Mouse (Mus musculus): ENCODE data around the gene Acin1. TPM values are rescaled to one million over a fixed set of nuclear protein-coding genes. Genes with fewer than 3 reads are reported as not detected.

The Acin1 gene
- polyA plus RNA-seq, 1 experiment: 77.3 TPM

DNA sequence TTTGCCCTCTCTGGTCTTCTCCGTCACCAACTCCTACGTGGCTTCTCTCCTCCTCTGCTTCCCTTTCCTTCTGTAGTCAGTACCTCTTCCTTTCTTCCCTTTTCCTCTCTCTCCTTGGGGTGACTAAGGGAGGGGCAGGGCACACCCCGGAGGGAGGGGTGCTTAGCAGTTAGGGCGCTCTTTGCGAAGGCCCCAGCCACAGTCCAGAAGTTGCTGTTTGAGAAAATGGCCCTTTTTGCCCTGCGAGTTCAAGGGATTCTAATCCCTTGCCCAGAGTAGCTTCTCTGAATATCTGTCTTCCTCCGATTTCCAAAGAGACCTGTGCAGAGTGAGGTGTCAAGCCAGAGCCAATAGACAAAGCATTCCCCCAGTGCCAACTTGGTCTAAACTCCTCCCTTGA lies 25.3 kb upstream of the Acin1 start, which contains the start of gene Cebpe:
Gene Cebpe, minus strand, starts transcription at position 101 of the 400 bp plus-strand sequence.
- H3ac ChIP-seq (ENCODE audit: control insufficient read depth, insufficient read length): no peak within 1 kb of the TSS
- TF ChIP-seq CEBPB (IDR thresholded peaks at IDR 0.05; ENCODE audit: insufficient read depth, poor library complexity, severe bottlenecking): no peak
- TF ChIP-seq MYOD1 (IDR thresholded peaks at IDR 0.05; ENCODE audit: control insufficient read depth in 1 of 3, insufficient read length in 2 of 3, low read depth in 2 of 3): no peak
- TF ChIP-seq POLR2A (IDR thresholded peaks at IDR 0.05; ENCODE audit: insufficient read length, low read depth): no peak
- TF ChIP-seq MYOG (IDR thresholded peaks at IDR 0.05; ENCODE audit: control insufficient read depth in 1 of 3, insufficient read depth in 1 of 3, insufficient read length in 2 of 3, low read depth in 2 of 3): no peak
- no peak for TF ChIP-seq REST (IDR thresholded peaks at IDR 0.05; ENCODE audit: insufficient read depth, insufficient read length)
- TF ChIP-seq POLR2AphosphoS2 (IDR thresholded peaks at IDR 0.05; ENCODE audit: insufficient read length, low read depth): no peak
- no peak for TF ChIP-seq TCF12 (IDR thresholded peaks at IDR 0.05; ENCODE audit: insufficient read depth, poor library complexity, severe bottlenecking)
- TF ChIP-seq E2F4 (IDR thresholded peaks at IDR 0.05; ENCODE audit: insufficient read depth): no peak
- TF ChIP-seq USF1 (IDR thresholded peaks at IDR 0.05; ENCODE audit: low read depth): no peak
- no peak for TF ChIP-seq SRF (IDR thresholded peaks at IDR 0.05; ENCODE audit: control insufficient read depth, insufficient read length, low read depth)
- TF ChIP-seq MAX (IDR thresholded peaks at IDR 0.05; ENCODE audit: low read depth): no peak
- TF ChIP-seq TCF3 (IDR thresholded peaks at IDR 0.05; ENCODE audit: insufficient read length, low read depth): no peak
- no peaks in the 10 kb centered on the region for H3K79me2 ChIP-seq (ENCODE audit: control insufficient read depth, insufficient read depth)
- H3K4me3 ChIP-seq: no peak within 1 kb of the TSS
- no peak within 1 kb of the TSS for H3K4me2 ChIP-seq (ENCODE audit: low read depth)
- H3K36me3 ChIP-seq (ENCODE audit: control insufficient read depth, insufficient read depth): no peaks in the 10 kb centered on the region
- H3K27me3 ChIP-seq (ENCODE audit: control insufficient read depth, insufficient read depth, insufficient read length): peaks cover 49% of the 10 kb centered on the region

DNA sequence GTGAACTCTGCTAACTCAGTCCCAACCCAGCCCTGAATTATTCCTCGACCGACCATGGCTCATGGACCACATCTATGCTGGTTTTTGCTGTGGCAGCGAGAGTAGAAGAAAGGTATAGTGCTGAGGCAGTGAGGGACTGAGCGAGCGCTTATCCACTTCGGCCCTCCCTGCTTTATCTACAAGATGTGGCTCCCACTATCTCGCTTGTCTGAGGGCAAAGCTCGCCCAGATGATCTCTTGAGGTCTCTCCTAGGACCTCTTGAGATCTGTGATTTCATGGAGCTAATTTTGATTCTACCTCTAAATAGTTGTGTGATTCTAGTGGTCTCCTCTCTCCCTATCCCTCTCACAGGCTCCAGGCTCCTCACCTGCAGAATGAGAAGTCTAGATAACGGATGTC lies 22.3 kb upstream of the Acin1 start:
- no peak overlapping the region for H3K4me3 ChIP-seq
- H3ac ChIP-seq (ENCODE audit: control insufficient read depth, insufficient read length): no peak overlapping the region
- H3K36me3 ChIP-seq (ENCODE audit: control insufficient read depth, insufficient read depth): no peaks in the 10 kb centered on the region
- H3K4me2 ChIP-seq (ENCODE audit: low read depth): no peak overlapping the region
- H3K27me3 ChIP-seq (ENCODE audit: control insufficient read depth, insufficient read depth, insufficient read length): peaks cover 59% of the 10 kb centered on the region
- TF ChIP-seq E2F4 (IDR thresholded peaks at IDR 0.05; ENCODE audit: insufficient read depth) (no peak), CEBPB (IDR thresholded peaks at IDR 0.05; ENCODE audit: insufficient read depth, poor library complexity, severe bottlenecking) (no peak), TCF3 (IDR thresholded peaks at IDR 0.05; ENCODE audit: insufficient read length, low read depth) (no peak), POLR2AphosphoS2 (IDR thresholded peaks at IDR 0.05; ENCODE audit: insufficient read length, low read depth) (no peak), MAX (IDR thresholded peaks at IDR 0.05; ENCODE audit: low read depth) (no peak), USF1 (IDR thresholded peaks at IDR 0.05; ENCODE audit: low read depth) (no peak), MYOD1 (IDR thresholded peaks at IDR 0.05; ENCODE audit: control insufficient read depth in 1 of 3, insufficient read length in 2 of 3, low read depth in 2 of 3) (no peak), POLR2A (IDR thresholded peaks at IDR 0.05; ENCODE audit: insufficient read length, low read depth) (no peak), SRF (IDR thresholded peaks at IDR 0.05; ENCODE audit: control insufficient read depth, insufficient read length, low read depth) (no peak), MYOG (IDR thresholded peaks at IDR 0.05; ENCODE audit: control insufficient read depth in 1 of 3, insufficient read depth in 1 of 3, insufficient read length in 2 of 3, low read depth in 2 of 3) (no peak), REST (IDR thresholded peaks at IDR 0.05; ENCODE audit: insufficient read depth, insufficient read length) (no peak), TCF12 (IDR thresholded peaks at IDR 0.05; ENCODE audit: insufficient read depth, poor library complexity, severe bottlenecking) (no peak)
- no peaks in the 10 kb centered on the region for H3K79me2 ChIP-seq (ENCODE audit: control insufficient read depth, insufficient read depth)

GRCm38 (mm10) chr14:54706589-54707320 lies 20.0 kb upstream of the Acin1 start:
- peaks cover 66% of the 10 kb centered on the region for H3K27me3 ChIP-seq (ENCODE audit: control insufficient read depth, insufficient read depth, insufficient read length)
- no peak overlapping the region for H3K4me2 ChIP-seq (ENCODE audit: low read depth)
- no peak overlapping the region for H3K4me3 ChIP-seq
- H3K79me2 ChIP-seq (ENCODE audit: control insufficient read depth, insufficient read depth): no peaks in the 10 kb centered on the region
- no peak overlapping the region for H3ac ChIP-seq (ENCODE audit: control insufficient read depth, insufficient read length)
- TF ChIP-seq POLR2A (IDR thresholded peaks at IDR 0.05; ENCODE audit: insufficient read length, low read depth) (no peak), TCF3 (IDR thresholded peaks at IDR 0.05; ENCODE audit: insufficient read length, low read depth) (no peak), MYOG (IDR thresholded peaks at IDR 0.05; ENCODE audit: control insufficient read depth in 1 of 3, insufficient read depth in 1 of 3, insufficient read length in 2 of 3, low read depth in 2 of 3) (no peak), CEBPB (IDR thresholded peaks at IDR 0.05; ENCODE audit: insufficient read depth, poor library complexity, severe bottlenecking) (no peak), USF1 (IDR thresholded peaks at IDR 0.05; ENCODE audit: low read depth) (no peak)
- no peaks in the 10 kb centered on the region for H3K36me3 ChIP-seq (ENCODE audit: control insufficient read depth, insufficient read depth)

DNA sequence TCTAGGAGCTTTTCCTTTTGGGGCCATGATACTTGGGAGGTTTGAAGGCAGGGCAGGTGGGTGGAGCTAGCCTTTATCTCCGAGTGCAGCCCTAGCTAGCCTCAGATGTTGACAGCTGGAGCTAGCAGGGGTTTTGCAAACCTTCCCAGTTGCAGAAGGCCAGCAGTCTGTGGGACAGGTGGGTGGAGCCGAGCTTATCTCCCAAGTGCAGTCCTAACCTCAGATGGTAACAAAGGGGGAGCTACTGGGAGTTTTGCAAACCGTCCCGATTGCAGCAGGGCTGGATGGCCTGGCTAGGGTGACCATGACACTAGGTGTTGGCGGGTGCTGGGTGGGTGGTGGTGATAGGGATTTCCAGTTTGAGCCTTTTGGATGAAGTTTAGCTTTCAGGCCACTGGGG lies 19.1 kb upstream of the Acin1 start:
- no peak overlapping the region for H3K4me3 ChIP-seq
- TF ChIP-seq USF1 (IDR thresholded peaks at IDR 0.05; ENCODE audit: low read depth) (no peak), TCF3 (IDR thresholded peaks at IDR 0.05; ENCODE audit: insufficient read length, low read depth) (no peak), POLR2A (IDR thresholded peaks at IDR 0.05; ENCODE audit: insufficient read length, low read depth) (no peak)
- H3K36me3 ChIP-seq (ENCODE audit: control insufficient read depth, insufficient read depth): no peaks in the 10 kb centered on the region
- H3K79me2 ChIP-seq (ENCODE audit: control insufficient read depth, insufficient read depth): no peaks in the 10 kb centered on the region
- no peak overlapping the region for H3ac ChIP-seq (ENCODE audit: control insufficient read depth, insufficient read length)
- no peak overlapping the region for H3K4me2 ChIP-seq (ENCODE audit: low read depth)
- H3K27me3 ChIP-seq (ENCODE audit: control insufficient read depth, insufficient read depth, insufficient read length): peaks cover 57% of the 10 kb centered on the region

DNA sequence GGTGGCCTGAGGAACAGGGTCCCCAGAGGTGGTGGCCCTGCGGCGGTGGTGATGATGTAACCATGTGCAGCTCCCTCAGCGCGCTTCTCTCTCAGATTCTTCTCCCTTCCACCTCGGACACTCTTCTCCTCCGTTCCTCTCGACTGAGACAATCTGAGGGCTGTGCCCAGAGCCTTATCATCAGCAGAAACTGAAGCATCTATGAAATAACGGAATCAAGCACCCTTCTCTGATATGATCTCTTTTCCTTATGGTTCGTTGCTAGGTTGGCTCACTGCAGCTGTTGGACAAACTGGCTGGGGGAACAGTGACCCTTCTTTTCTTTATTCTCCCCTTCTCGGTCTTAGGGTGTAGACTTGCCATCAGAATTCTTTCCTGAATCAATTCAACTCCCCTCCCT lies 16.5 kb upstream of the Acin1 start:
- Histone ChIP-seq H3K4me3 (no peak overlapping the region), H3K36me3 (ENCODE audit: control insufficient read depth, insufficient read depth) (no peaks in the 10 kb centered on the region), H3K4me2 (ENCODE audit: low read depth) (no peak overlapping the region), H3K27me3 (ENCODE audit: control insufficient read depth, insufficient read depth, insufficient read length) (peaks cover 34% of the 10 kb centered on the region), H3ac (ENCODE audit: control insufficient read depth, insufficient read length) (no peak overlapping the region), H3K79me2 (ENCODE audit: control insufficient read depth, insufficient read depth) (no peaks in the 10 kb centered on the region)
- TF ChIP-seq SRF (IDR thresholded peaks at IDR 0.05; ENCODE audit: control insufficient read depth, insufficient read length, low read depth): no peak
- no peak for TF ChIP-seq E2F4 (IDR thresholded peaks at IDR 0.05; ENCODE audit: insufficient read depth)
- TF ChIP-seq CEBPB (IDR thresholded peaks at IDR 0.05; ENCODE audit: insufficient read depth, poor library complexity, severe bottlenecking): no peak
- no peak for TF ChIP-seq REST (IDR thresholded peaks at IDR 0.05; ENCODE audit: insufficient read depth, insufficient read length)
- no peak for TF ChIP-seq USF1 (IDR thresholded peaks at IDR 0.05; ENCODE audit: low read depth)
- TF ChIP-seq POLR2A (IDR thresholded peaks at IDR 0.05; ENCODE audit: insufficient read length, low read depth): no peak
- TF ChIP-seq POLR2AphosphoS2 (IDR thresholded peaks at IDR 0.05; ENCODE audit: insufficient read length, low read depth): no peak
- TF ChIP-seq MAX (IDR thresholded peaks at IDR 0.05; ENCODE audit: low read depth): no peak
- no peak for TF ChIP-seq TCF12 (IDR thresholded peaks at IDR 0.05; ENCODE audit: insufficient read depth, poor library complexity, severe bottlenecking)

Data from myocyte (in vitro differentiated cells).